Mouse (Mus musculus): ENCODE measurements at regions not wholly inside any gene's neighbourhood (a gene's known extent, or its start where the extent isn't known, plus 50 kb on each side); places are given as distances from the start of the nearest gene placed in this dataset.

- DNase-seq (ENCODE audit: low read depth): no peak
These were observed 56.5 kb upstream of the Cnksr3 start for GRCm38 (mm10) chr10:7268386-7269033.

GRCm38 (mm10) chr10:7267903-7268302 lies 55.9 kb upstream of the Cnksr3 start:
- no peak for DNase-seq (ENCODE audit: low read depth)

- no peak for DNase-seq (ENCODE audit: low read depth)
These were observed 55.1 kb upstream of the Cnksr3 start for GRCm38 (mm10) chr10:7267106-7267505.

- DNase-seq (ENCODE audit: low read depth): no peak
These were observed 53.4 kb upstream of the Cnksr3 start for GRCm38 (mm10) chr10:7265412-7265811.

GRCm38 (mm10) chr10:7264721-7265120 lies 52.7 kb upstream of the Cnksr3 start:
- no peak for DNase-seq (ENCODE audit: low read depth)
